Mouse (Mus musculus) kidney, embryonic 15.5 days (tissue): ENCODE data around the gene Pbx1. TPM values are rescaled to one million over a fixed set of nuclear protein-coding genes. Genes with fewer than 3 reads are reported as not detected.

ENCODE experiments used
- ATAC-seq: fragments of 200-750 bp; cut with Nextera tagmentation; replicated peaks from 2 replicates; pipeline ENCODE4 v1.8.0; 2017; ENCODE audit warnings: moderate TSS enrichment; ENCODE audit not compliant: low FRiP score
- H3K27ac ChIP-seq: fragments of 300-500 bp; sonication (generic); 2 replicates; pipeline ENCODE4 v1.5.1; 2015; ENCODE audit warnings: mild to moderate bottlenecking, inconsistent platforms
- H3K27me3 ChIP-seq: fragments of 300-500 bp; sonication (generic); 2 replicates; pipeline ENCODE4 v1.6.1; 2015; ENCODE audit warnings: inconsistent platforms
- H3K36me3 ChIP-seq: fragments of 300-500 bp; sonication (generic); 2 replicates; pipeline ENCODE4 v1.6.1; 2015; ENCODE audit warnings: inconsistent platforms
- H3K4me1 ChIP-seq: fragments of 300-500 bp; sonication (generic); 2 replicates; pipeline ENCODE4 v1.6.1; 2015; ENCODE audit warnings: inconsistent platforms
- H3K4me2 ChIP-seq: fragments of 300-500 bp; sonication (generic); 2 replicates; pipeline ENCODE4 v1.6.1; 2015; ENCODE audit warnings: moderate library complexity, mild to moderate bottlenecking, inconsistent platforms
- H3K4me3 ChIP-seq: fragments of 300-500 bp; sonication (generic); replicated peaks from 2 replicates; pipeline ENCODE4 v1.5.1; 2015; ENCODE audit warnings: mild to moderate bottlenecking, inconsistent platforms
- H3K9ac ChIP-seq: fragments of 300-500 bp; sonication (generic); 2 replicates; pipeline ENCODE4 v1.6.1; 2015; ENCODE audit warnings: mild to moderate bottlenecking, inconsistent platforms
- H3K9me3 ChIP-seq: fragments of 300-500 bp; sonication (generic); replicated peaks from 2 replicates; pipeline ENCODE4 v1.6.1; 2016; ENCODE audit warnings: inconsistent platforms
- WGBS: fragments of 180-500 bp; shearing (Covaris S2); methylation state at CpG from one replicate; pipeline ENCODE4 v1.1.7; 2015; ENCODE audit warnings: mixed read lengths; 5-methylcytosine and 5-hydroxymethylcytosine counted together
- polyA plus RNA-seq: library from polyadenylated mRNA; unstranded; fragments of >200 nt; fragmentation: Nextera tagmentation; extraction: Ambion mirVana; gene quantifications from 2 replicates; pipeline ENCODE4 v1.2.1, GENCODE M21; 2015

Gene Pbx1
- polyA plus RNA-seq, 1 experiment from 2014 or later: 81.9 TPM

DNA sequence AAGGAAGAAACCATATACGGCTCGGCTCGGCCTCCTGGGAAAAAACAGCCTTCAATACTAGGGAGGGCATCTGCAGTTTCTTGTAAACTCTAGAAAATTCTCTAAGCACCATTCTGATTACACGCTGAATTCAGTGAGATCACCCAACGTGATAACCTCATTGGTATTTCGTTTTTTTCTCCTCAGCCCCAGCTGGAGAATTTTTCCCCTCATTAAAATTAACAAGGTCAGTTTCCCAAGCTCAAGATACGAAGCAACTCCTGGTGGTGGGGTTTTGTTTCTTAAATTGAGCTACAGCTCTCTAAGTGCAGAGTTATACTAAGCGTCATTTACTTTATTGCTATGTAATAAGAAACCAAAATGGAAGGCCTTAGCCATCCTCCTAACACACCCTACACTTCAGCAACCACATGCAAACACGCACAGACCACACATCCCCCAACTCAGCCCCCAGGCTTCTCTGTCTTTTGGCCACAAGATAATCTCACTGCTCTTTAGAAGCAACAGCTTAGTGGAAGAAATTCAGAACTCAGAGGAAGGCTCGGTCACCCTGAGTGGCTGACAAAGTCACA is 76.0 kb downstream of the Pbx1 start:
- Histone ChIP-seq H3K4me2 (peak overlapping the region; percentile 12; the same call in 1 of the 2 replicates), H3K27me3 (no peaks in the 10 kb centered on the region), H3K4me3 (no peak overlapping the region), H3K36me3 (peaks cover 22% of the 10 kb centered on the region), H3K9ac (no peak overlapping the region), H3K9me3 (no peaks in the 10 kb centered on the region), H3K27ac (peak overlapping the region; percentile 82), H3K4me1 (peaks cover 92% of the 10 kb centered on the region)
- 28% methylated on average over 10 of the region's 10 CpGs for WGBS
- no peak; the same call in 1 of the 2 replicates for ATAC-seq

DNA sequence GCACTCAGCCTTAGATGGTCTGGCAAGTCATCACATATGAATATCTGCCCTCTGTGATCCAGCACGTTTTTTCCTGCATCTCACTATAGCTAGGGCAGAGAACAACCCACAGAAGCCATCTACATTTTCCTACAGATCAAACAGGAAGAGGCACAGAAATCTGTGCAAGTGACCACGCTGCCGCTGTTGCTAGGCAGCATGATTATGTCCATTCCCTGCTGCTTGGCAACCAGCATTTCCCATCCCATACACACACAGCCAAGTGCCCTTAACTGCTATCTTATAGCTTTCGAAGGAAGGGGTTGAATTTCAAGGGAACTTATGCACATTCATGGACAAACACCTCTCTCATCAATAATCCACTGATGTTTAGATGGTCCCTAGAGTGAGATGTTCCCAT is 77.1 kb downstream of the Pbx1 start:
- peaks cover 26% of the 10 kb centered on the region for H3K36me3 ChIP-seq
- H3K4me1 ChIP-seq: peaks cover 91% of the 10 kb centered on the region
- WGBS: 29% methylated on average over 4 of the region's 4 CpGs
- no peak overlapping the region for H3K9ac ChIP-seq
- ATAC-seq: no peak
- H3K27me3 ChIP-seq: no peaks in the 10 kb centered on the region
- no peaks in the 10 kb centered on the region for H3K9me3 ChIP-seq
- 0 out of 2 replicates have a peak overlapping the region, but pooled peaks have one; percentile 82 for H3K27ac ChIP-seq
- no peak overlapping the region for H3K4me3 ChIP-seq
- no peak overlapping the region for H3K4me2 ChIP-seq

DNA sequence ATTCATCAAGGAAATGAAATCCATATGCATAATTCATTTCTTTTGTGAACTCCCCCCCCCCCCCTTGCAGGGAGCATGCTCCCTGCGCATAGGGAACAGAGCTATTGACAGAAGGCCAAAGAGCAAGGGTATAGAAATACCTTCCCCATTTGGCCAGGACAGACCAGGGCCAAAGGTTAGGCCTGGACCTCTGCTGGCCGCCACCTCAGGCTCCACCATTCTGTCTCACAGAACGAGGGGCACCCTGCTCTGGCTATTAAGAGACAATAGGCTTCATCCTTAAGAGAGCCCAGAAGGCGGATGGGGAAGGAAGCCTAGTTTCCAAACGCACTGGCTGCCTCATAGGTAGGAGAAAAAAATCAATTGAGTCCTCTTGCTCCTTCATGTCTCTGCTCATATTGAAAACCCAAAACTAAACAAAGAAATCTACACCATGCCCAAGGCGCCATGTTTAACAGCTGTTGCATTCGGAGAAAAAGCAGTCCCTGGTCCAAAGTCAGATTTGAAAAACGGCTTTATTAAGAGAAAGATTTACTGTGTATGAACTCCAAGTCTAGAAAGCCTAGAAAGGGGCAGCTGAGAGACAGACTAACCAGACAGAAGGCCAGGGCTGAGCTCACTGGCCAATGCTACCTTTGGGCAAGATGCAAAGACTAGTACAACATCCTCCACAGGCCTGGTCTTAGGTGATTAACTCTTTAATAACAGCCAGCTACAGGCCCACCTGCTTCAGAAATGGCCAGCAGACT is 83.9 kb downstream of the Pbx1 start:
- H3K27me3 ChIP-seq: no peaks in the 10 kb centered on the region
- H3K4me2 ChIP-seq: no peak overlapping the region
- H3K9ac ChIP-seq: no peak overlapping the region
- peaks cover 26% of the 10 kb centered on the region for H3K36me3 ChIP-seq
- 70% methylated on average over 8 of the region's 8 CpGs for WGBS
- no peaks in the 10 kb centered on the region for H3K9me3 ChIP-seq
- peaks cover 65% of the 10 kb centered on the region for H3K4me1 ChIP-seq
- H3K27ac ChIP-seq: no peak overlapping the region
- ATAC-seq: no peak
- H3K4me3 ChIP-seq: no peak overlapping the region

DNA sequence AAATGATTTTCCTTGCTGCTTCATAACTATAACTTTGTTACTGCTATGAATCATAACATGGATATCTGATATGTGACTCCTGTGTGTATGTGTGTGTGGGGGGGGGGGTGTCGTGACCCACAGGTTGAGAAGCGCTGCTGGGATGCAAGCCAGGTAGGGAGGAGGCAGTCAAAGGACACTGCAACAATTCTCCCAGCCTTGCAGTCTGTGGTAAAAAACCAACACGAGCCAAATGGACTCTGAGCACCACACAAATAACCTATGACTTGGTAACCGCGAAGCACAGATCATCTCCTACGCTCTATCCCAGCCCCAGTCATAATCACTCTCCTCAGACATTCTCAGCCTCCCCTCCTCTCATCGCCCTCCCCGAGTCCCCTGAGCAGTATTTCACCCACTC is 87.2 kb downstream of the Pbx1 start:
- 46% methylated on average over 8 of the region's 8 CpGs for WGBS
- H3K9me3 ChIP-seq: no peaks in the 10 kb centered on the region
- peak overlapping the region; percentile 15; the same call in 1 of the 2 replicates for H3K27ac ChIP-seq
- peaks cover 2% of the 10 kb centered on the region for H3K36me3 ChIP-seq
- no peaks in the 10 kb centered on the region for H3K27me3 ChIP-seq
- H3K4me2 ChIP-seq: no peak overlapping the region
- no peak for ATAC-seq
- peaks cover 59% of the 10 kb centered on the region for H3K4me1 ChIP-seq
- no peak overlapping the region for H3K9ac ChIP-seq
- no peak overlapping the region for H3K4me3 ChIP-seq

DNA sequence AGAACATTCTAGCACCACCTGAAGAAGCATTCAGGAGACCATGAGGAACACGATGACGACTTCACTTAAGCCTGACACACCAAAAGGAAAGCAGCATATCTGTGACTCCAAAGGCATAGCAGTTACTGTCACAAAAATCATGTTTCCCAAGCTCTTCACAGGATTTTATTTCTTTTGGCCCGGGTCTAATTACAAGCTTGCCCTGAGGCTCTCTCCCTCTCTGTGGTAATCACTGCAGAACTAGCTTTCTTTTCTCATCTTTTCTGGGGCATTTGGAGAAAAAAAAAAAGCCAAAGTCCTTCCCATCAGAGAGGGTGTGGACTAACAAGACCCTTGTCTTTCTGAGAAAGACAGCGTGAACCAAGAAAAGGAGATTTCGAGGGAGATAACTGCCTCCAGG is 87.8 kb downstream of the Pbx1 start:
- H3K36me3 ChIP-seq: peaks cover 2% of the 10 kb centered on the region; the same call in 1 of the 2 replicates
- H3K4me3 ChIP-seq: no peak overlapping the region
- H3K27ac ChIP-seq: no peak overlapping the region
- H3K9ac ChIP-seq: no peak overlapping the region
- H3K27me3 ChIP-seq: no peaks in the 10 kb centered on the region
- no peak overlapping the region for H3K4me2 ChIP-seq
- H3K4me1 ChIP-seq: peaks cover 59% of the 10 kb centered on the region
- no peak for ATAC-seq
- no peaks in the 10 kb centered on the region for H3K9me3 ChIP-seq
- 69% methylated on average over 5 of the region's 5 CpGs for WGBS

DNA sequence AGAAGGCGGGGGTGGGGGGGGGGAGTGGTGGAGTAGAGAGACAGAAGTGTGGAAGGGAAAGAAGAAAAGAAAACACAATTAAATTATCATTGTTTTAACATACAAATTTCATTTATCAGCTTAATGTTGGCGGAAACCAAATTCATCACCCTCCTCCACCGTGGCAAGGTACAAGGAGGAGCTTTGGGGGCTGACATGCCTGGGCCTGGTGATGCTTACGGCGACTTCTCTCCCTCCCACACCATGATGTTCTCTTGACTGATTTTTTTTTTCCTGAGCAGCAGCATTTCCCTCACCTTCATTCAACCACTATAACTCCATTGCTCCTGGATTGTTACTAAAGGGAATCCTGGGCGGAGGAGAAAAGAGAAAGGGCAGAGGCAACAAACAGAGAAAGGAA is 89.8 kb downstream of the Pbx1 start:
- H3K4me1 ChIP-seq: peaks cover 59% of the 10 kb centered on the region
- no peaks in the 10 kb centered on the region for H3K9me3 ChIP-seq
- 54% methylated on average over 6 of the region's 6 CpGs for WGBS
- peak overlapping the region; percentile 19; the same call in 1 of the 2 replicates for H3K27ac ChIP-seq
- H3K9ac ChIP-seq: no peak overlapping the region
- no peak for ATAC-seq
- H3K27me3 ChIP-seq: no peaks in the 10 kb centered on the region
- H3K4me3 ChIP-seq: no peak overlapping the region
- H3K4me2 ChIP-seq: 0 out of 2 replicates have a peak overlapping the region, but pooled peaks have one; percentile 14
- peaks cover 10% of the 10 kb centered on the region for H3K36me3 ChIP-seq

DNA sequence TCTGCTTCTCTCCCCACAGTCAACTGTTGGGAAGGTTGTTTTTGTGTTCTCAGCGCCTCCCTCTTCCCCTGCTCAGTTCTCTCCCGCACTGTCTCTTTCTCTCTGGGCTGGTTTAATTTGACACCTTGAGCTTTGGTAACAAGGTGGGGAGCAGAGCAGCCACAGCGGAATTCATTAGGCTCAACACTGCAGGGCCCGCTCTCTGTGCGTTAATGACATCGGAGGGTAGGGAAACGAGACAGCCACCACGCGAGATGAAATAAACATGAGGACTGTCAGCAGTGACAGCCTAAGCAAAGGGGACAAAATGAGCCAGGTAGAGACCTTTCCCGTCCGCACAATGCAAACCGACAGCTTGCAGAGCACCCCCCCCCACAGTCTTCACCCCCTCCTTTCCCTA is 90.2 kb downstream of the Pbx1 start:
- H3K9ac ChIP-seq: no peak overlapping the region
- H3K27me3 ChIP-seq: no peaks in the 10 kb centered on the region
- no peaks in the 10 kb centered on the region for H3K9me3 ChIP-seq
- WGBS: 27% methylated on average over 12 of the region's 12 CpGs
- no peak overlapping the region for H3K4me3 ChIP-seq
- peaks cover 10% of the 10 kb centered on the region for H3K36me3 ChIP-seq
- 0 out of 2 replicates have a peak overlapping the region, but pooled peaks have one; percentile 14 for H3K4me2 ChIP-seq
- ATAC-seq: 0 out of 2 replicates have a peak, but pooled peaks have one; percentile 9
- peaks cover 59% of the 10 kb centered on the region for H3K4me1 ChIP-seq
- H3K27ac ChIP-seq: peak overlapping the region; percentile 19; the same call in 1 of the 2 replicates

DNA sequence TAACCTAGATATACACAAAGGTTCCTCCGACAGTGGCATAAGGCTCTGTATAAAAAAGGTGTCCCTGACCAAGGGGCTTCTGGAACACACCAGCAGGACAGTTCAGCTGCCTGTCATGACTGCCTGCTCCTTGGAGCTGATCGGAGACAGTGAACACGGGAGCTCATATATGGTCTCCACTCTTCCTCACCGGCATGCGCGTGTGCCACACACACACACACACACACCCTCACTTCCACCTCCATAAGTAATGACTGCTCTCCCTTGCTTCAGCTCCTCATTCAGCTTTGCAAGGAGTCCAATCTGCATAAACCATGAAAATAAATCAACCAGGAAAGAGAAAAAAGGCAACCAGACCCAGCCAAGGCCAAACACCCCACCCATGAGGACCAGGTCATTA is 90.7 kb downstream of the Pbx1 start:
- H3K27me3 ChIP-seq: no peaks in the 10 kb centered on the region
- H3K36me3 ChIP-seq: peaks cover 10% of the 10 kb centered on the region
- WGBS: 69% methylated on average over 6 of the region's 6 CpGs
- no peak overlapping the region for H3K4me3 ChIP-seq
- no peak overlapping the region for H3K9ac ChIP-seq
- H3K4me2 ChIP-seq: no peak overlapping the region
- H3K27ac ChIP-seq: peak overlapping the region; percentile 19; the same call in 1 of the 2 replicates
- H3K4me1 ChIP-seq: peaks cover 54% of the 10 kb centered on the region
- H3K9me3 ChIP-seq: no peaks in the 10 kb centered on the region
- ATAC-seq: 0 out of 2 replicates have a peak, but pooled peaks have one; percentile 14

DNA sequence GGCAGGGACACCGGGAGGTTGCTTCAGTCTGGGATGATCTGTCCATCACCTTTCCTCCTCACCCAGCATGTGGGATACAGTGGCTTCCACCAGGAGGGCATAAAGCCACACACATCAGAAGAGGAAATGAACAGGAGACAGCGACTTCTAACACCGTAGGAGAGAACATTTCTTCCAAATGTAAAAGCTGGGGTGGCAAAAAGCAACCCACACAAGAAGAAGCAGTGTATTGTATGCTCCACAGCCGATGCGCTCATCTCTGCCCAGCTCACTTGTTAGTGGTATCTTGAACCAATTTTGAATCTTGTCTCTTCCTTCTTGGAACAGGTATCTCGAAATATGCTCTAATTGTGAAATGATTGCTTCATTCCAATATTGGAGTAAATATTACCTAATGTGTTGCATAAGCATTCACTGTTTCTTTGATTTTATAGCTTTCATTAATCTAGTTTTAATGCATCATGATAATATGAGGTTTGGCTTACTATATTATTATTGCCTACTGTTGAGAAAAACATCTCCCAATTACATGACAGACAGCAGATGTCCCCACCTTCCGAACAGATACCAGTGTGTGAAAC is 95.7 kb downstream of the Pbx1 start:
- Histone ChIP-seq H3K27me3 (no peaks in the 10 kb centered on the region), H3K36me3 (peaks cover 43% of the 10 kb centered on the region), H3K9me3 (no peaks in the 10 kb centered on the region), H3K27ac (no peak overlapping the region), H3K4me3 (no peak overlapping the region), H3K9ac (no peak overlapping the region), H3K4me2 (no peak overlapping the region), H3K4me1 (peaks cover 47% of the 10 kb centered on the region)
- ATAC-seq: no peak
- WGBS: 90% methylated on average over 7 of the region's 7 CpGs

DNA sequence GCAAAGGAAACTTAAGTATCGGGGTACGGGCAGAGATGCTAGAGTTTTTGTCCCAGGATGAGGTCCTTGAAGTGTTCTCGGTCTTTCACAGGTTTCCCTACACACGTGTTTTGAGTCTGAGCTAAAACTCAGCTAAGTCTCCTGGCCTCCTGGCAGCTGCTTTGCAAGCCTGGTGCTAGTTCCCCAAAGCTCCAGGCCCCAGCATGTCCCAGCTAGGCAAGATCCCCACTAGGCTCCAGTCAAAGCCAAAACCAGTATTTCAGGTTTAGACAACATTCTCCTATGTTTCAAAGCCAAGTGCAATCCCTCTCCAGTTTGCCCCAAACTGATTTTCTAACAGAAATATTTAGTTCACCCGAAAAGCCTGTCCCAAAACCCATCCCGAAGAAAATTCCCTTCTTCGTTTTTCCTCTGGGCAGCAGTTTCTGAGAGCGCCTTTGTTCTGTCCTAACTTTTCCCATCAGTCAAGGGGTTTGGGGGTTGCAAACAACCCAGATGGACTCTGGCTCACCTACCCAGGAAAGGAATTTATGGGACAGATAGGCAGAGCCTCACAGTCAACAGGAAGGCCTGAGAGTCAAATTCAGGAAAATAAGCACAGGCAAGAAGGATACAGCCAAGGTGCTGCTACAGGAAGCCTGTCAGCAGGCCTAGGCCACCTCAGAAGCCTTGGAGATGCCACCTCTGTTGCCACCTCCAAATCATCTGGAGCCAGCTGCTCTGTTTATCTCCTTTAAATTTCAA is 97.1 kb downstream of the Pbx1 start:
- no peak overlapping the region for H3K4me2 ChIP-seq

DNA sequence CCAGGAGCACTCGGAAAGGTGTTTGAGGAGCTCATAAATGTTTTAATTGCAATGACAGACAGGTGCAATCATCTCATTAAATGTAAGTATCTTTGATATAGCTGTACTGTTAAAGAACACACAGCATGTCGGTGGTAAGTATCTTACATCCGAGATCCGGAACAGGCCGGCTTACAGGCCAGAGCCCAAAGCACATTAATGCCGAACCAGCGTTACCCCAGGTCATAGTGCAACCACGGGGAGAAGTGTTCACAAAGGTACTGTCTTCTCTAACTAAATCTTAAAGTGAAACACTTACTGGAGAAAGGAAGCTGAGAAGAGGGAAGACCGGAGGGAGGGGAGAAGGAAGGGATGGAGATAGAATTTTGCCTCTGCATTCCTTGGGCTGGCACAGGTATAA is 100.0 kb downstream of the Pbx1 start:
- WGBS: 80% methylated on average over 9 of the region's 9 CpGs
- Histone ChIP-seq H3K27me3 (no peaks in the 10 kb centered on the region), H3K36me3 (peaks cover 38% of the 10 kb centered on the region), H3K4me2 (no peak overlapping the region), H3K9ac (no peak overlapping the region), H3K27ac (no peak overlapping the region), H3K4me3 (no peak overlapping the region), H3K4me1 (peaks cover 69% of the 10 kb centered on the region), H3K9me3 (no peaks in the 10 kb centered on the region)
- no peak for ATAC-seq

More for the DNA sequence above, 97.1 kb downstream of the Pbx1 start:
- peak overlapping the region; percentile 57 for H3K27ac ChIP-seq
- no peak overlapping the region for H3K9ac ChIP-seq
- no peaks in the 10 kb centered on the region for H3K27me3 ChIP-seq
- no peak for ATAC-seq
- no peaks in the 10 kb centered on the region for H3K9me3 ChIP-seq
- H3K4me3 ChIP-seq: no peak overlapping the region
- peaks cover 43% of the 10 kb centered on the region for H3K36me3 ChIP-seq
- H3K4me1 ChIP-seq: peaks cover 53% of the 10 kb centered on the region
- 86% methylated on average over 8 of the region's 8 CpGs for WGBS
